Mouse (Mus musculus) frontal cortex, postnatal 36 days (tissue): ENCODE results near the gene Zfp770.

Experiments
- DNase-seq, 2 experiments: peaks; one replicate each; pipeline ENCODE4 v3.0.0; 2022; ENCODE audit warnings: low spot score in 2 of 2

The Zfp770 gene

GRCm38 (mm10) chr2:114143842-114144241, 57.4 kb downstream of the Zfp770 start:
- no peak for DNase-seq
